Mouse (Mus musculus) adrenal gland, postnatal 4 days (tissue): Measurements from ENCODE around the gene Dbi. TPM values are rescaled to one million over a fixed set of nuclear protein-coding genes. Genes with fewer than 3 reads are reported as not detected.

ENCODE experiments used
- DNase-seq, 2 experiments: peaks; one replicate each; pipeline ENCODE4 v3.0.0; 2021 to 2022; ENCODE audit warnings: low spot score in 2 of 2, mixed read lengths in 2 of 2
- total RNA-seq, 2 experiments: library from RNA; stranded (reverse); gene quantifications; 2 replicates each; pipeline ENCODE4 v1.2.3; 2021

Gene Dbi
- total RNA-seq, 2 experiments from 2014 or later, result 429 to 512 TPM

GRCm38 (mm10) chr1:120122634-120123383, 1.9 kb upstream of the Dbi start:
- no peak for DNase-seq

- DNase-seq, result no peak
Measured at GRCm38 (mm10) chr1:120121930-120122530, 1.2 kb upstream of the Dbi start.

- DNase-seq, result peak; percentile 16 to 34
Measured at GRCm38 (mm10) chr1:120120141-120120968, 523 bp downstream of the Dbi start.

- no peak for DNase-seq
Measured at GRCm38 (mm10) chr1:120119389-120119788, 1.5 kb downstream of the Dbi start.

- no peak for DNase-seq
Measured at GRCm38 (mm10) chr1:120118854-120119253, 2.0 kb downstream of the Dbi start.

- peak in 1 of 2 experiments; percentile 17 for DNase-seq
Measured at GRCm38 (mm10) chr1:120116106-120116505, 4.8 kb downstream of the Dbi start.

- DNase-seq, result no peak
Measured at GRCm38 (mm10) chr1:120115671-120116081, 5.2 kb downstream of the Dbi start.

GRCm38 (mm10) chr1:120112251-120113187, 8.4 kb downstream of the Dbi start:
- DNase-seq, result no peak

GRCm38 (mm10) chr1:120111766-120112165, 9.1 kb downstream of the Dbi start:
- no peak for DNase-seq

- no peak for DNase-seq
Measured at GRCm38 (mm10) chr1:120109741-120110432, 11.0 kb downstream of the Dbi start.

- DNase-seq, result no peak
Measured at GRCm38 (mm10) chr1:120105556-120105959, 15.3 kb downstream of the Dbi start.

- DNase-seq, result no peak
Measured at GRCm38 (mm10) chr1:120101227-120101609, 19.7 kb downstream of the Dbi start.

GRCm38 (mm10) chr1:120100456-120101226, 20.2 kb downstream of the Dbi start:
- DNase-seq, result no peak

- DNase-seq, result no peak
Measured at GRCm38 (mm10) chr1:120099483-120099882, 21.4 kb downstream of the Dbi start.

- DNase-seq, result peak; percentile 31 to 44
Measured at GRCm38 (mm10) chr1:120098327-120098726, 22.6 kb downstream of the Dbi start.

- no peak for DNase-seq
Measured at GRCm38 (mm10) chr1:120094920-120095319, 26.0 kb downstream of the Dbi start.

GRCm38 (mm10) chr1:120093482-120094134, 27.3 kb downstream of the Dbi start:
- DNase-seq, result peak; percentile 69 to 81

GRCm38 (mm10) chr1:120090880-120091570, 29.9 kb downstream of the Dbi start:
- no peak for DNase-seq
